Mouse (Mus musculus): ENCODE results near the gene AC109138.7. TPM values are rescaled to one million over a fixed set of nuclear protein-coding genes. Genes with fewer than 3 reads are reported as not detected.

Gene AC109138.7
- not detected in 2 replicates for polyA plus RNA-seq (2015; fragmentation: Nextera tagmentation; extraction: Ambion mirVana)

DNA sequence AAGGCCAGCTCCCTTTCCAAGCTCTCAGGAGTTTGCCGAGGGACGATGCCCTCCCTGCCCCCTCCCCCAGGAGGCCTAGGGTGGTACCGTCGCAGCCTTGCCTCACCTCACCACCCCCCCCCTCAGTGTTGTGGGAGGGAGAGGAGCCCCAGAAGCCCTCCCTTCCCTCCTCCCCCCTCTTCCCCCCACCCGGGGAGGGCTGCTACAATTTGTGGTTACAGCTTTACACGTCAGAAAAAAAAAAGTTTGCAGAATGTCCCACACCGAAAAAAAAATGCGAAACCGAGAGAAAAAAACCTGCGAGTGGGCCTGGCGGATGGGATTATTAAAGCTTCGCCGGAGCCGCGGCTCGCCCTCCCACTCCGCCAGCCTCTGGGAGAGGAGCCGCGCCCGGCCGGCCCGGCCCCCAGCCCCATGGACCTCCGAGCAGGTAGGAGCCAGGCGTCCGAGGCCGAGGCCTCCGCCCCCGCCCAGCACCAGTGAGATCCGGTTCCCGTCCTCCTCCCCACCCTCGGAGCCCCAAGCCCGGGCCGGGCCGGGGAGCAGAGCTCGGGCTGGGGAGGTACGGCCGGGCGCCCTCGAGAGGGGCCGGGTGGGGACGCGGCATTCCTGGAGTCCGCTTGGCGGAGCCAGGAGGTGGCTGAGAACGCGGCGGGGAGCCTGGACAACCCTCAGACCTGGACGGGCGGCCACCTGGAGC is at the start of gene AC109138.7, which contains the start of gene Clcf1:
Gene AC109138.7 (plus strand): TSS at position 287 of the 700 bp plus-strand sequence.
Gene Clcf1 (plus strand): TSS at position 168 of the 700 bp plus-strand sequence.
- no peaks in the 10 kb centered on the region for H3K9me3 ChIP-seq (replicated peaks)
- H3K27ac ChIP-seq (replicated peaks), result peak within 1 kb of the TSS; percentile 45
- peaks cover 35% of the 10 kb centered on the region for H3K4me1 ChIP-seq (replicated peaks)
- peak within 1 kb of the TSS; percentile 75 for H3K4me2 ChIP-seq
- peak within 1 kb of the TSS; percentile 49 for H3K9ac ChIP-seq
- peak; percentile 43; the same call in 1 of the 2 replicates for ATAC-seq (ENCODE audit: insufficient read depth)
- H3K4me3 ChIP-seq (replicated peaks), result peak within 1 kb of the TSS; percentile 57
- WGBS (ENCODE audit: insufficient replicate concordance), result 1% methylated on average over 49 of the region's 49 CpGs
- peaks cover 100% of the 10 kb centered on the region for H3K27me3 ChIP-seq
- no peaks in the 10 kb centered on the region for H3K36me3 ChIP-seq (replicated peaks)

DNA sequence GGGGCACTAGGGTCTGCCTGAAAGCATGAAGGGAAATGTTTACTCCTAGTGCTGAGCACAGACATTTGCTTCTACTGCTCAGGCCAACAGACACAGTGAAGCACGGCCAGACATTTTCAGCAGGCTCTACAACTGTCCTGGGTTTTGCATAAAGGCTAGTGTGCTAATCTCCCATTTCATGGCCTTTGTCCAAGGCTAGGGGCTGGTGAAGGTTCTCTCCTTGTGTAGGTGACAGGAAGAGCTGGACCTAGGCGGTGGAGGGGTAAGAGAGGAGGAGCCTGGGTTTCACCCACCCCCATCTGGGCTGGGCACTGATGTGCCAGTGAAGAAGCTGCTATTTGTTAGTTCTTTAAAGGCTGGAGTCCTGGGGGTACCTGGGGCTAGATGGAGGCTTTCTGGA is 49.4 kb upstream of the AC109138.7 start:
- WGBS (ENCODE audit: insufficient replicate concordance), result 56% methylated on average over 2 of the region's 2 CpGs
- Histone ChIP-seq H3K4me1 (replicated peaks) (peaks cover 64% of the 10 kb centered on the region), H3K9me3 (replicated peaks) (no peaks in the 10 kb centered on the region)

DNA sequence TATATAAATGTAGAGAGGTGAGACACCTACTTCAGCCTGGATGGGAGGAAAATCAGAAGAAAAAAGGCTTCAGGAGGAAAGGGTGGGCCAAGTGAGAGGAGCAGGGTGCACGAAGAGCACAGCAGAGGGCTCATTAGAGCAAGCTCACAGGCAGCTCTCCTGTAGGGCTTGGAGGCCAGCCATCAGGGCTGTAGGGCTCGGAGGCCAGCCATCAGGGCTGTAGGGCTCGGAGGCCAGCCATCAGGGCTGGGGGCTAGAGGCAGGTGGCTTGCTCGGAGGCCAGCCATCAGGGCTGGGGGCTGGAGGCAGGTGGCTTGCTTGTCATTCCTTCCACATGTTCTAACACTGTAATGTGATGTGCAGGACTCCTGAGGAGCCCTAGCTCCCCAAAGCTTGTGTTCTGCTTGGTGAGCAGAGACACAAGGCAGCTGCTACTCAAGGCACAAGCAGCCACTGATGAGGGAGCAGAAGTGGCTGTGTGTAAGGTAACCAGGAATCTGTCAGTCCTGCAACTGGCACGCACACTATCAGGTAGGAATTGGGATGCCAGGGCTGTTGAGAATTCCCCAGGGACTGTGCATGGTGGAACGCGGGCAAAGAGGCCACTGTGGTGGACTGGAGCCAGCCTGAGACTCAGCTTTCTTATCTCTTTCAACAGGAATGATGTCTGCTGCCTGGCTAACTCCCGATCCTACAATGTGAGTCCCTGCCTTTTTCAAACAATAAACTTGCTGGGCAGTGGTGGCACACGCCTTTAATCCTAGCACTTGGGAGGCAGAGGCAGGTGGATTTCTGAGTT is 47.3 kb upstream of the AC109138.7 start:
- Histone ChIP-seq H3K4me3 (replicated peaks) (no peak overlapping the region), H3K27ac (replicated peaks) (no peak overlapping the region), H3K9me3 (replicated peaks) (no peaks in the 10 kb centered on the region), H3K36me3 (replicated peaks) (0 out of 2 replicates have a peak, but pooled peaks cover under 1% of the 10 kb centered on the region), H3K9ac (no peak overlapping the region), H3K27me3 (peaks cover 3% of the 10 kb centered on the region; the same call in 1 of the 2 replicates), H3K4me2 (no peak overlapping the region), H3K4me1 (replicated peaks) (peaks cover 74% of the 10 kb centered on the region)
- 63% methylated on average over 9 of the region's 9 CpGs for WGBS (ENCODE audit: insufficient replicate concordance)
- no peak for ATAC-seq (ENCODE audit: insufficient read depth)

More for the DNA sequence above, 49.4 kb upstream of the AC109138.7 start:
- Histone ChIP-seq H3K4me2 (no peak overlapping the region), H3K27me3 (no peaks in the 10 kb centered on the region), H3K4me3 (replicated peaks) (no peak overlapping the region), H3K9ac (no peak overlapping the region), H3K27ac (replicated peaks) (peak overlapping the region; percentile 74), H3K36me3 (replicated peaks) (peaks cover 19% of the 10 kb centered on the region)
- no peak for ATAC-seq (ENCODE audit: insufficient read depth)

DNA sequence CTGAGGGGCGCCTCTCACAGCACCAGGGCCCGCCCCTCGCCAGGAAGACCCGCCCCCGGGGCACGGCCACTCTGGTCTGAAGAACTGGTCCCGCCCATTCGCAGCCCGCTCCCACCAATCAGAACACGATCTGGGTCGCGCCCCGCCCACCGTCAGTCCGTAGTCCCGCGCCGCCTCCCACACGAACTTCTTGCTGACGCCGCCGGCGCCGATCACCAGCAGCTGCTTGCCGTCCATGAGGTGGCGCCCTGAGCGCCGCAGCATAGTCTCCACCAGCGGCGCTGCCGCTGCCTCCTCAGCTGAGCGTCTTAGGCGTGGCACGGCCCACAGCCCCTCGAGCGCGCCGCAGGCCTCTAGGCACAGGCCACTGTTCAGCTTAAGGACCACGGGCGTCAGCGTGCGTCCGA is 44.8 kb upstream of the AC109138.7 start:
- H3K4me1 ChIP-seq (replicated peaks), result peaks cover 57% of the 10 kb centered on the region
- H3K4me2 ChIP-seq, result peak overlapping the region; percentile 89
- H3K4me3 ChIP-seq (replicated peaks), result peak overlapping the region; percentile 58
- under 1% methylated on average over 43 of the region's 43 CpGs for WGBS (ENCODE audit: insufficient replicate concordance)
- no peaks in the 10 kb centered on the region for H3K9me3 ChIP-seq (replicated peaks)
- ATAC-seq (ENCODE audit: insufficient read depth), result peak; percentile 92
- H3K9ac ChIP-seq, result peak overlapping the region; percentile 71
- H3K36me3 ChIP-seq (replicated peaks), result no peaks in the 10 kb centered on the region
- H3K27me3 ChIP-seq, result peaks cover 6% of the 10 kb centered on the region
- H3K27ac ChIP-seq (replicated peaks), result peak overlapping the region; percentile 70

DNA sequence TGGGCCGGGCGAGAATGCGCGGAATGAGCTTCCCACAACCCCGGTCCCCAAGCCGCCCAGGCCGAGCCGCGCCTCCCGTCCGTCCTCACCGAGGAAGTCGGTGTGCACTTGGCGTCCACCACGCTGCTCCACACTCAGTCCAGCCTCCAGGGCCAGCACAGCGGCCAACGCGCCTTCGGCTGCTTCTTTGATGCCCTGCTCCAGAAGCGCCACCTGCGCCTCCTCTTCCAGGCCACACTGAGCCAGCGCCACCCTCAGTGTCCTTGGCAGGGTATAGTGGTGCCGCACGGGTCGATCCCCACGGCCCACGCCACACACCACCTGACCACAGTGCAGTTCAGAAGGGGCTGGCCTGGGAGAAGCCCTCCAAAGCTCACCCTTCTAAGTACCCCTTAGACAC is 44.3 kb upstream of the AC109138.7 start:
- H3K4me2 ChIP-seq, result peak overlapping the region; percentile 89
- H3K27me3 ChIP-seq, result peaks cover 7% of the 10 kb centered on the region
- peaks cover 54% of the 10 kb centered on the region for H3K4me1 ChIP-seq (replicated peaks)
- H3K9ac ChIP-seq, result peak overlapping the region; percentile 71
- 14% methylated on average over 27 of the region's 27 CpGs for WGBS (ENCODE audit: insufficient replicate concordance)
- ATAC-seq (ENCODE audit: insufficient read depth), result no peak; the same call in 1 of the 2 replicates
- H3K27ac ChIP-seq (replicated peaks), result peak overlapping the region; percentile 70
- H3K36me3 ChIP-seq (replicated peaks), result no peaks in the 10 kb centered on the region
- H3K4me3 ChIP-seq (replicated peaks), result peak overlapping the region; percentile 58
- H3K9me3 ChIP-seq (replicated peaks), result no peaks in the 10 kb centered on the region

DNA sequence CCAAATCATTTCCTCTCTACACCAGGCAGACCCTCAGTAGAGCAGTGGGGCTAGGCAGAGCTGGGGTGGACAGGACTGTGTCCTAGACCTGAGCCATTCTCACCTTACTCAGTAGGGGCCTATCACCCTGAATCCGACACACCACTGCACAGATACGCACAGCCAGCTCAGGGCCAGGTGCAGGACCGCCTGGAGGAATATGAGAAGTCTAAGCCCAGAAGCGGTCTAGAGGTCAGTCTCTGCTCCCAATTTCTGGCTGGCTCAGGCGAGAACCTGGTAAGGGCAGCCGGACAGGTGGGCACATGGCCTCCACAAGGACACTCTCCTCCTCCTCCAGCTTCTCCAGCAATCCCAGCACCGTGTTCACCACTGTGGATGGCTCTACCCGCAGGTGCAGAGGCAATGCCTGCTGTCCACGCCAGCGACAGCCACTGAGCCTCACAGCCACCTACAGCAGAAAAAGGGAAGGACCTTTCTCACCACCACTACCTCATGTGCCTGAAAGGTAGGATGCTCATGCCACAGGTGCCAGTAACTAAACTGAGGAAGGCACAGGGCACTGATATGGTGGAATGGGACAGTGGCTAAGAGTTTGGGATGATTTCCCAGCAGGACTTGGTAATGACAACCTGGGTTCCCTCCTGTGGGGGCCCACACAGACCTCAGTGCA is 43.3 kb upstream of the AC109138.7 start:
- no peak for ATAC-seq (ENCODE audit: insufficient read depth)
- Histone ChIP-seq H3K27ac (replicated peaks) (no peak overlapping the region), H3K36me3 (replicated peaks) (no peaks in the 10 kb centered on the region), H3K9ac (no peak overlapping the region), H3K4me3 (replicated peaks) (no peak overlapping the region), H3K27me3 (peaks cover 15% of the 10 kb centered on the region), H3K4me2 (no peak overlapping the region), H3K4me1 (replicated peaks) (peaks cover 54% of the 10 kb centered on the region), H3K9me3 (replicated peaks) (no peaks in the 10 kb centered on the region)
- WGBS (ENCODE audit: insufficient replicate concordance), result 71% methylated on average over 10 of the region's 10 CpGs

DNA sequence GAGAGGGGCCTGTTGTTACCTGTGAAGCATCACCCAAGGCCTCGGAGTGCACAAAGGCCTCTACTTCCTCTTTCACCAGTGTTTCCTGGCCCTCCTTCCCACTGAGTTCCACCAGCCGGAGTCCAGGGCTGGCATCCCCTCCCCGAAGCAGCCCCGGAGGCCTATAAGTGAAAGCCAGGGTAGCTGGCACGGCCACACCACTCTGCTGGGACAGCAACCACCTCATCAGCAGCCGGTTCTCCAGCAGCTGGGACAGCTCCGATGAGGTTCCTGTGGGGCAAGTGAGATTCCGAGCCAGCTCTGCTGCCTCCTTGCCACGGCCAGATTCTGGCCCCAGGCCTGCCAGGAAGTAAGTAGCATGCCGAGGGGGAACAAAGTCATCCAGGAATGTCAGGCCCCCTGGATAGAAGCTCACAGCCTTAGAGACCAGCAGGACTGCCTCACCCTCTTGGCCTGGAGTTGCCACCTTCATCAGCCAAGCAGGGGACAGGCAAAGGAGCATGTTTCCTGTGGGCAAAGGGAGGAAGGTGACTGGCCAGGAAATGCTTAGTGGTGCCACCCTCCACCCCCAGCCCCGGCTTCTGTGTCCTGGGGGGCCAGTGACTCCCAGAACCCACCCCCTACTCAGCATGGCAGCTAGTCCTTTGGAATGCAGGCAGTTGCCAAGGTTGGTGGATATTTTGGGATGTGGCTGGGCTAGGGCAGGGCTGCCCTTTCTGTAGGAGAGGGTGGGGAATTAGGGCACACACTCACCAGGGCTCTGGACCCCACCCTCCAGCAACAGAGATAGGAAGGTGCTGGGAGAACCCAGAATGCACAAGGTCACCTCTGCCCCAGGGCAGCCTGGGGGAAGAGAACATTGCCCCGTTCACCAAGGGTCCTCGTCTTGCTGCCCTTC is 42.5 kb upstream of the AC109138.7 start:
- no peak for ATAC-seq (ENCODE audit: insufficient read depth)
- Histone ChIP-seq H3K9ac (no peak overlapping the region), H3K4me1 (replicated peaks) (peaks cover 54% of the 10 kb centered on the region), H3K4me3 (replicated peaks) (no peak overlapping the region), H3K36me3 (replicated peaks) (no peaks in the 10 kb centered on the region), H3K9me3 (replicated peaks) (no peaks in the 10 kb centered on the region), H3K4me2 (no peak overlapping the region), H3K27ac (replicated peaks) (no peak overlapping the region), H3K27me3 (peaks cover 18% of the 10 kb centered on the region)
- whole genome bisulfite sequencing (ENCODE audit: insufficient replicate concordance), result 40% methylated on average over 13 of the region's 13 CpGs

DNA sequence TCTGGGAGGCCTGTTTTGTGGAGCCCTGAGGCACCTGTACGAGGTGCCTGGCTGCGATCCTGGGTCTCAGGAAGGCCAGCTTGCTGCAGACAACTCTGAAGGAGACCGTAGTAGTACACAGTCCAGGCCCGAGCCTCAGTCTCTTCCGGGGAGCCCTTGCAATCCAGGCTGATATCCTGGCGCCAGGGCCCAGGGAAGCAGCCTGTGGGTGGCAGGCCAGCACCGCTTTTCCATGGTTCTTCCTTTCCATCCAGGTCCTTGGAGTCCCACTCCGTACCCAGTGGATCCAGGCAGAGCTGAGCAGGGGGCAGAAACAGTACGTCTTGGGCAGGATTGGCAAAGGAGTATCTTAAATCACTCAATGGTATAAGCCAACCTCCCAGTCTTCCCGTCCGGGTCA is 41.2 kb upstream of the AC109138.7 start:
- Histone ChIP-seq H3K4me2 (no peak overlapping the region), H3K4me3 (replicated peaks) (no peak overlapping the region), H3K27me3 (peaks cover 18% of the 10 kb centered on the region), H3K4me1 (replicated peaks) (peaks cover 47% of the 10 kb centered on the region), H3K36me3 (replicated peaks) (no peaks in the 10 kb centered on the region), H3K9ac (no peak overlapping the region), H3K9me3 (replicated peaks) (no peaks in the 10 kb centered on the region), H3K27ac (replicated peaks) (no peak overlapping the region)
- ATAC-seq (ENCODE audit: insufficient read depth), result no peak
- 56% methylated on average over 11 of the region's 11 CpGs for WGBS (ENCODE audit: insufficient replicate concordance)

DNA sequence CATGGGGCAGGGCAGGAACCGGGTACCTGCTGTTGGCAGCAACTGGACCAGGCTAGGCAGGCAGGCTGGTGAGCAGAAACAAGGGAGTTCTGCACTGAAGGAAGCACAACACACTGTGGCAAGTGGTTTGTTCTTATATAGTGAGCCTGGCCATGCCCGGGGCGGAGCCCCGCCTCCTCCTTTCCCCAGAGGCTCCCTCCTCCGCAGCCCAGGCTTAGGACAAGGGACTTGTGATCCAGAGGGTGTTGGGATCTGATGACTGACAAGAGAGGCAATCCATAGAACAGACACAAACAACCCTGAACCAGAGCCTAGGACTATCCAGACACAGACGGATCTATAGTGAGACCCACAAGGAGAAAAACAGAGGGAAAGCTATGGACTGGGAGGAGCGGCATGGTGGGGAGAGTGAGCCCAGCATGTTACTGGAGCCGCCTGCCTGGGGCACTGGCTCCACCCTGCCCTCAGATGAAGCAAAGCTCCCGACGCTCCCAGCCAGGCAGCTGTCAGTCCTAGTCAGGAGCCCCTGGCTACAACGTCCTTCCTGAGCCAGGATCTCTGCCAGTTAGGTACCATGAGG is 38.7 kb upstream of the AC109138.7 start, which contains the start of gene Carns1:
Gene Carns1 (minus strand): TSS at position 112 of the 580 bp plus-strand sequence.
- H3K27ac ChIP-seq (replicated peaks), result no peak within 1 kb of the TSS
- no peaks in the 10 kb centered on the region for H3K36me3 ChIP-seq (replicated peaks)
- H3K4me3 ChIP-seq (replicated peaks), result no peak within 1 kb of the TSS
- H3K9me3 ChIP-seq (replicated peaks), result no peaks in the 10 kb centered on the region
- WGBS (ENCODE audit: insufficient replicate concordance), result 19% methylated on average over 11 of the region's 11 CpGs
- peak within 1 kb of the TSS; percentile 27; the same call in 1 of the 2 replicates for H3K4me2 ChIP-seq
- peaks cover 18% of the 10 kb centered on the region for H3K27me3 ChIP-seq
- peaks cover 30% of the 10 kb centered on the region for H3K4me1 ChIP-seq (replicated peaks)
- no peak within 1 kb of the TSS for H3K9ac ChIP-seq
- ATAC-seq (ENCODE audit: insufficient read depth), result no peak

DNA sequence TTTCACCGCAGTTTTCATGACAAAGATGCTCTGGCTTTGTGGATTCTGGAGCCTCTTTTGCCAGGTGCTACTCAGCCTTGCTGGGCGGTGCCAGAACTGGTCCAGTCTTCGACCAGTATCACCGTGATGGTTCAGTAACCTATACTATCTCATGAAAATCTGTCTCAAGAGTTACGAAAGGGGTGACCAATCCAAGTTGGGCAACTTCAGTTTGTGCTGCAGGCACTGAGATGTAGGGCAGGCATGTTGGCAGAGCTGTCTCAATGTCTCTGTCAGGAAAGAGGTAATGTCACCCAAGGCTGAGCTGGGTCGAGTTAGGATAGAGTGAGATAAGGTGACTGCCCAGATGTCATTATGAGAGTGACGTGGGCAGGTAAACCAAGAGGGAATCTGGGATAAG is 33.7 kb upstream of the AC109138.7 start:
- 62% methylated on average over 7 of the region's 7 CpGs for WGBS (ENCODE audit: insufficient replicate concordance)
- Histone ChIP-seq H3K27me3 (peaks cover 8% of the 10 kb centered on the region), H3K9ac (no peak overlapping the region), H3K9me3 (replicated peaks) (no peaks in the 10 kb centered on the region), H3K4me2 (no peak overlapping the region), H3K27ac (replicated peaks) (no peak overlapping the region), H3K4me1 (replicated peaks) (peaks cover 34% of the 10 kb centered on the region), H3K4me3 (replicated peaks) (no peak overlapping the region), H3K36me3 (replicated peaks) (no peaks in the 10 kb centered on the region)
- ATAC-seq (ENCODE audit: insufficient read depth), result no peak

Data from liver, embryonic 15.5 days (tissue).